Mouse (Mus musculus): ENCODE data around the gene Atg7. TPM values are rescaled to one million over a fixed set of nuclear protein-coding genes. Genes with fewer than 3 reads are reported as not detected.

Atg7 gene
- polyA plus RNA-seq, 1 experiment = 18.4 TPM

- DNase-seq (ENCODE audit: extremely low spot score in 1 of 2, low spot score in 1 of 2) = no peak
Observed at GRCm38 (mm10) chr6:114812779-114813178, 169.9 kb downstream of the Atg7 start.

- DNase-seq (ENCODE audit: extremely low spot score in 1 of 2, low spot score in 1 of 2) = no peak
Observed at GRCm38 (mm10) chr6:114814199-114814881, 171.4 kb downstream of the Atg7 start.

- DNase-seq (ENCODE audit: extremely low spot score in 1 of 2, low spot score in 1 of 2) = no peak
Observed at GRCm38 (mm10) chr6:114814882-114815650, 172.2 kb downstream of the Atg7 start.

GRCm38 (mm10) chr6:114817948-114818347 lies 175.1 kb downstream of the Atg7 start:
- no peak for DNase-seq (ENCODE audit: extremely low spot score in 1 of 2, low spot score in 1 of 2)

- no peak for DNase-seq (ENCODE audit: extremely low spot score in 1 of 2, low spot score in 1 of 2)
Observed at GRCm38 (mm10) chr6:114818471-114818870, 175.6 kb downstream of the Atg7 start.

GRCm38 (mm10) chr6:114819971-114820481 lies 177.1 kb downstream of the Atg7 start:
- DNase-seq (ENCODE audit: extremely low spot score in 1 of 2, low spot score in 1 of 2) = no peak

- no peak for DNase-seq (ENCODE audit: extremely low spot score in 1 of 2, low spot score in 1 of 2)
Observed at GRCm38 (mm10) chr6:114821646-114822045, 178.7 kb downstream of the Atg7 start.

GRCm38 (mm10) chr6:114826889-114827288 lies 184.0 kb downstream of the Atg7 start:
- DNase-seq (ENCODE audit: extremely low spot score in 1 of 2, low spot score in 1 of 2) = no peak

- no peak for DNase-seq (ENCODE audit: extremely low spot score in 1 of 2, low spot score in 1 of 2)
Observed at GRCm38 (mm10) chr6:114829660-114830438, 187.0 kb downstream of the Atg7 start.

- no peak for DNase-seq (ENCODE audit: extremely low spot score in 1 of 2, low spot score in 1 of 2)
Observed at GRCm38 (mm10) chr6:114831807-114832206, 188.9 kb downstream of the Atg7 start.

GRCm38 (mm10) chr6:114833058-114833685 lies 190.3 kb downstream of the Atg7 start:
- DNase-seq (ENCODE audit: extremely low spot score in 1 of 2, low spot score in 1 of 2) = peak in 1 of 2 experiments; percentile 36

- no peak for DNase-seq (ENCODE audit: extremely low spot score in 1 of 2, low spot score in 1 of 2)
Observed at GRCm38 (mm10) chr6:114833791-114834346, 191.0 kb downstream of the Atg7 start.

- DNase-seq (ENCODE audit: extremely low spot score in 1 of 2, low spot score in 1 of 2) = no peak
Observed at GRCm38 (mm10) chr6:114835344-114835743, 192.4 kb downstream of the Atg7 start.

GRCm38 (mm10) chr6:114835752-114836151 lies 192.9 kb downstream of the Atg7 start:
- DNase-seq (ENCODE audit: extremely low spot score in 1 of 2, low spot score in 1 of 2) = no peak

- no peak for DNase-seq (ENCODE audit: extremely low spot score in 1 of 2, low spot score in 1 of 2)
Observed at GRCm38 (mm10) chr6:114836433-114836832, 193.5 kb downstream of the Atg7 start.

- DNase-seq (ENCODE audit: extremely low spot score in 1 of 2, low spot score in 1 of 2) = no peak
Observed at GRCm38 (mm10) chr6:114838872-114839271, 196.0 kb downstream of the Atg7 start.

GRCm38 (mm10) chr6:114840012-114840411 lies 197.1 kb downstream of the Atg7 start:
- no peak for DNase-seq (ENCODE audit: extremely low spot score in 1 of 2, low spot score in 1 of 2)

- no peak for DNase-seq (ENCODE audit: extremely low spot score in 1 of 2, low spot score in 1 of 2)
Observed at GRCm38 (mm10) chr6:114842131-114842530, 199.2 kb downstream of the Atg7 start.

GRCm38 (mm10) chr6:114842863-114843262 lies 200.0 kb downstream of the Atg7 start:
- no peak for DNase-seq (ENCODE audit: extremely low spot score in 1 of 2, low spot score in 1 of 2)

- DNase-seq (ENCODE audit: extremely low spot score in 1 of 2, low spot score in 1 of 2) = no peak
Observed at GRCm38 (mm10) chr6:114846153-114846772, 203.4 kb downstream of the Atg7 start.

All from frontal cortex, adult 2 months (tissue).